Comparison of ENCODE assay signal across 8 mouse cellular contexts in the genomic region with DNA sequence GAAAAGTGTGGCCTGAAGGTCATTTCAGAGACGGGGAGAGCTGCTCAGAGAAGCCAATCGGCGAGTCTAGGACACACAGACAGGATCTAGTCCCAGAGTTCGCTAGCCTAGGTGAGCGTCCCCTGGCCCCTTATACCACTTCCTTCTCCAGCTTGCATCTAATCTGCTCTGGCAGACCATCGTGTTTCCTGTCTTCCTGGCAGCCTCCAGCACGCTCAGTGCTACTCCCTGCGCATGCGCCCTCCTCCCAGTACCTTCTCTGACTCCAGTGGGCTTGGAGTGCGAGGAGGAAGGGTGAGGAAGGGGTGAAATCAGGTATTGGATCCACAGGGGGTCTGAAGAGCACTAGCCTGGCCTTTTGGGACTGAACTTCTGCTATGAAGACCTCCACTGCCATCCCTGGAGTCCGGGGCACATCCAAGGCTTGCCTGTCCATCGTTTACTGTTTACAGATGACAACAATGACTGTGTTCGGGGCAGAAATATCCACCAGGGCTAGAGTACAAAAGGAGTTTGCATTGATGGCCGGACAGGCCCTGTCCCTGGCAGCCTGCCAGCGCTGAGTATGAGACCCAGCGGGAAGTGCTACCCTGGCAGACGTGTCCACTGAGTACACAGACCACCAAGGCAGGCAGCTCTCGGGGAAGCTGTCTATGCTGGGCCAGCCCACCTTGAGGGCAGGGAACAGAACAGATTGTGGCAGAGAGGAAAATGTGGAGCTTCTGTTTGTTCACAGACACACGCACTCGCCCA. TPM values are rescaled to one million over a fixed set of nuclear protein-coding genes. Genes with fewer than 3 reads are reported as not detected.
A peak's percentile ranks its signal among the peaks of the same experiment; 100 is the strongest.
DNase-seq lines count a peak whose midpoint lies in the region; ATAC-seq and TF ChIP-seq lines count a peak whose summit lies in the region.

No protein-coding gene starts in this region.

- H3K4me2 ChIP-seq in neural tube, embryonic 12.5 days (replicated peaks) = no peak overlapping the region
- H3K4me2 ChIP-seq in neural tube, embryonic 15.5 days = no peak overlapping the region
- no peak overlapping the region; the same call in 1 of the 2 replicates for H3K4me2 ChIP-seq in hindbrain, postnatal 0 days (ENCODE audit: low read depth, low read length)
- H3K4me2 ChIP-seq in liver, embryonic 16.5 days (ENCODE audit: low read depth, low read length) = peak overlapping the region; percentile 12; the same call in 1 of the 2 replicates

- 72% methylated on average over 20 of the region's 20 CpGs for WGBS in neural tube, embryonic 12.5 days
- 65% methylated on average over 20 of the region's 20 CpGs for WGBS in neural tube, embryonic 15.5 days
- WGBS in embryonic facial prominence, embryonic 10.5 days = 72% methylated on average over 20 of the region's 20 CpGs
- WGBS in hindbrain, postnatal 0 days = 51% methylated on average over 20 of the region's 20 CpGs
- WGBS in liver, embryonic 16.5 days (ENCODE audit: insufficient replicate concordance) = 19% methylated on average over 20 of the region's 20 CpGs

- no peak for TF ChIP-seq CTCF in hindbrain, postnatal 0 days (IDR thresholded peaks at IDR 0.05; ENCODE audit: low read depth)

- H3K9me3 ChIP-seq in neural tube, embryonic 12.5 days = no peaks in the 10 kb centered on the region
- H3K9me3 ChIP-seq in neural tube, embryonic 15.5 days (replicated peaks) = no peaks in the 10 kb centered on the region
- H3K9me3 ChIP-seq in embryonic facial prominence, embryonic 10.5 days = no peaks in the 10 kb centered on the region
- H3K9me3 ChIP-seq in hindbrain, postnatal 0 days (ENCODE audit: low read length) = no peaks in the 10 kb centered on the region
- no peaks in the 10 kb centered on the region for H3K9me3 ChIP-seq in liver, embryonic 16.5 days (replicated peaks; ENCODE audit: control insufficient read depth, low read length)

- H3K4me3 ChIP-seq in neural tube, embryonic 12.5 days = no peak overlapping the region
- H3K4me3 ChIP-seq in neural tube, embryonic 15.5 days (replicated peaks) = no peak overlapping the region
- H3K4me3 ChIP-seq in embryonic facial prominence, embryonic 10.5 days = no peak overlapping the region
- no peak overlapping the region for H3K4me3 ChIP-seq in hindbrain, postnatal 0 days (ENCODE audit: low read length)
- no peak overlapping the region for H3K4me3 ChIP-seq in liver, embryonic 16.5 days (ENCODE audit: low read depth, low read length)

- peak; percentile 51; the same call in 1 of the 2 replicates for ATAC-seq in neural tube, embryonic 12.5 days (ENCODE audit: low FRiP score, low read depth)
- ATAC-seq in neural tube, embryonic 15.5 days (ENCODE audit: low FRiP score) = no peak
- peak; percentile 63 for ATAC-seq in hindbrain, postnatal 0 days
- peak; percentile 42 for ATAC-seq in liver, embryonic 16.5 days (ENCODE audit: low read depth)
- peak; percentile 4; the same call in 1 of the 2 replicates for ATAC-seq in neutrophil, adult 5-6 weeks (ENCODE audit: extremely low read depth, insufficient number of reproducible peaks, low FRiP score, poor library complexity, severe bottlenecking)
- no peak for ATAC-seq in inflammation-experienced regulatory T-cells, adult 6 months
- ATAC-seq in activated CD4-positive, CD25-positive, alpha-beta regulatory T cell, adult 4 months = no peak

- H3K4me1 ChIP-seq in neural tube, embryonic 12.5 days = no peaks in the 10 kb centered on the region
- peaks cover 10% of the 10 kb centered on the region; the same call in 1 of the 2 replicates for H3K4me1 ChIP-seq in neural tube, embryonic 15.5 days
- H3K4me1 ChIP-seq in embryonic facial prominence, embryonic 10.5 days = peaks cover 28% of the 10 kb centered on the region
- H3K4me1 ChIP-seq in hindbrain, postnatal 0 days (ENCODE audit: insufficient read depth, low read length) = no peaks in the 10 kb centered on the region; the same call in 1 of the 2 replicates
- peaks cover 2% of the 10 kb centered on the region; the same call in 1 of the 2 replicates for H3K4me1 ChIP-seq in liver, embryonic 16.5 days (ENCODE audit: control insufficient read depth, low read depth, low read length)

- H3K27ac ChIP-seq in neural tube, embryonic 12.5 days = no peak overlapping the region
- no peak overlapping the region for H3K27ac ChIP-seq in neural tube, embryonic 15.5 days (replicated peaks)
- H3K27ac ChIP-seq in embryonic facial prominence, embryonic 10.5 days (replicated peaks) = 0 out of 2 replicates have a peak overlapping the region, but pooled peaks have one; percentile 40
- no peak overlapping the region for H3K27ac ChIP-seq in hindbrain, postnatal 0 days
- no peak overlapping the region for H3K27ac ChIP-seq in liver, embryonic 16.5 days (ENCODE audit: low read length)

- no peak for DNase-seq in embryonic facial prominence, embryonic 10.5 days (ENCODE audit: low spot score)
- peak; percentile 58 for DNase-seq in hindbrain, postnatal 0 days (ENCODE audit: low spot score)

- H3K9ac ChIP-seq in neural tube, embryonic 12.5 days = no peak overlapping the region
- no peak overlapping the region for H3K9ac ChIP-seq in neural tube, embryonic 15.5 days (replicated peaks)
- H3K9ac ChIP-seq in hindbrain, postnatal 0 days (replicated peaks; ENCODE audit: low read length) = no peak overlapping the region
- H3K9ac ChIP-seq in liver, embryonic 16.5 days (ENCODE audit: low read depth, low read length) = no peak overlapping the region

- no peaks in the 10 kb centered on the region for H3K27me3 ChIP-seq in neural tube, embryonic 12.5 days (replicated peaks)
- H3K27me3 ChIP-seq in neural tube, embryonic 15.5 days (replicated peaks) = no peaks in the 10 kb centered on the region
- H3K27me3 ChIP-seq in embryonic facial prominence, embryonic 10.5 days (replicated peaks; ENCODE audit: low read depth, poor library complexity, severe bottlenecking) = no peaks in the 10 kb centered on the region
- H3K27me3 ChIP-seq in hindbrain, postnatal 0 days (ENCODE audit: insufficient read depth, low read length) = no peaks in the 10 kb centered on the region
- H3K27me3 ChIP-seq in liver, embryonic 16.5 days (ENCODE audit: control insufficient read depth, insufficient read depth, low read depth, low read length) = no peaks in the 10 kb centered on the region

- H3K36me3 ChIP-seq in neural tube, embryonic 12.5 days = no peaks in the 10 kb centered on the region
- H3K36me3 ChIP-seq in neural tube, embryonic 15.5 days = no peaks in the 10 kb centered on the region
- H3K36me3 ChIP-seq in embryonic facial prominence, embryonic 10.5 days (replicated peaks) = no peaks in the 10 kb centered on the region
- H3K36me3 ChIP-seq in hindbrain, postnatal 0 days (ENCODE audit: insufficient read depth, low read length) = no peaks in the 10 kb centered on the region
- no peaks in the 10 kb centered on the region for H3K36me3 ChIP-seq in liver, embryonic 16.5 days (ENCODE audit: control insufficient read depth, insufficient read depth)

RNA-seq across cellular contexts. Expression of gene Cdh5, which starts 1.9 kb away (rescaled TPM):
- 14.5 and 17.1 TPM in 2 replicates for polyA plus RNA-seq in neural tube, embryonic 12.5 days (2016; fragmentation: Nextera tagmentation; extraction: Ambion mirVana)
- 12.5 and 17.7 TPM in 2 replicates for polyA plus RNA-seq in neural tube, embryonic 15.5 days (2015; fragmentation: Nextera tagmentation; extraction: Ambion mirVana)
- polyA plus RNA-seq in embryonic facial prominence, embryonic 10.5 days (2016; fragmentation: Nextera tagmentation; extraction: Ambion mirVana) = 15.4 and 15.6 TPM in 2 replicates
- 18.3 and 19.7 TPM in 2 replicates for total RNA-seq in hindbrain, postnatal 0 days (2014; rRNA removed)
- 8.4 and 8.9 TPM in 2 replicates for polyA plus RNA-seq in hindbrain, postnatal 0 days (2015; fragmentation: Nextera tagmentation; extraction: Ambion mirVana)
- polyA plus RNA-seq in liver, embryonic 16.5 days (2015; fragmentation: Nextera tagmentation; extraction: Ambion mirVana) = 8.7 and 10.2 TPM in 2 replicates
- 1.5 TPM in 1 of 2 replicates, not detected in the other for total RNA-seq in neutrophil, adult 5-6 weeks (2017)
- polyA plus RNA-seq in inflammation-experienced regulatory T-cells, adult 6 months (2017; shearing (Covaris generic)) = under 1 TPM in 1 of 3 experiments, not detected in 2; 0.49 TPM
- polyA plus RNA-seq in activated CD4-positive, CD25-positive, alpha-beta regulatory T cell, adult 4 months (2017; shearing (Covaris generic)) = under 1 TPM in 1 of 2 experiments, not detected in 1; 0.11 TPM

Comparison
In these comparisons a context has a peak if more than half of its experiments do, and no peak if none do; other contexts are left out.
1. ATAC-seq: peak in neural tube, embryonic 12.5 days (single experiment), hindbrain, postnatal 0 days (single experiment), liver, embryonic 16.5 days (single experiment) and neutrophil, adult 5-6 weeks (single experiment); none in neural tube, embryonic 15.5 days (single experiment), inflammation-experienced regulatory T-cells, adult 6 months (single experiment) and activated CD4-positive, CD25-positive, alpha-beta regulatory T cell, adult 4 months (single experiment).